Mouse (Mus musculus): ENCODE measurements around the gene Cfap97d2.

Gene Cfap97d2

DNA sequence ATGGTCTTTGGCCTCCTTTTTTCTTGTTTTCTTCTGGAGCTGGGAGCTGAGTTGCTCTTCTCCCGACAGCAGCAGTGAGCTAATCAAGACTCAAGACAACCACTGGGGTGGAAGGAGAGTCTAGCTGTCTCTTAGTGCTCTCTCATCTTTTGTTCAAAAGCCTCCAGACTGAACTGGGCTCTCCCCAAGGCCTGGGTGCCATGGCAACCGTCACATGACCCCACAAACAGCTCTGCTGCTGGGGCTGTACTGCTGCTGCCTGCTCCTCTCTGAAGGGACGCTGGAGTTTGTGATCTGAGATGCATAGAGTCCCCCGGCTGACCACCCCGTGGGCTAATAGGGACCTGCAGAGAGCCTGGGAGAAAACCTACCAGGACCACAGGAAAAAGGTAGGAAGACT lies at the start of gene Cfap97d2:
Gene Cfap97d2, plus strand, starts transcription at position 222 of the 400 bp plus-strand sequence.
- no peak for DNase-seq (ENCODE audit: low spot score in 2 of 2)

DNA sequence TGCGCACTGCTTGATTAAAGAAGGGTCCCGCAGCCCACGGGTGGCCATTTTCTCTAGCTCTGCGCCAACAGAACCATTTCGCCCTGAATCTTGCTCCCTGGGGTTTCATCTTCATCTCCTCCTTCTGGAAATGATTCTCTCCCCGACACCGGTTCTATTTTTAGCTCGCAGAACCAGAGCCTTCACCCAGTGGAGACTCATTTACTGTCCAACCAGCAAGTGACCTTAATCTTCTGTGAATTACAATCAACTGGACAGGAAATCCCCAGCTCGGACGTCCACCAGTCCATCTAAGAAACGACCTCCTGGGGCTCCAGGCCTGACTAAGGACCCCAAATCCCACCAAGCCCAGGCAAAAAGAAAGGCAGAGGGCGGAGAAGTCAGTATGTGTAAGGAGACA lies 48.2 kb upstream of the Cfap97d2 start:
- DNase-seq (ENCODE audit: low spot score in 2 of 2): no peak

DNA sequence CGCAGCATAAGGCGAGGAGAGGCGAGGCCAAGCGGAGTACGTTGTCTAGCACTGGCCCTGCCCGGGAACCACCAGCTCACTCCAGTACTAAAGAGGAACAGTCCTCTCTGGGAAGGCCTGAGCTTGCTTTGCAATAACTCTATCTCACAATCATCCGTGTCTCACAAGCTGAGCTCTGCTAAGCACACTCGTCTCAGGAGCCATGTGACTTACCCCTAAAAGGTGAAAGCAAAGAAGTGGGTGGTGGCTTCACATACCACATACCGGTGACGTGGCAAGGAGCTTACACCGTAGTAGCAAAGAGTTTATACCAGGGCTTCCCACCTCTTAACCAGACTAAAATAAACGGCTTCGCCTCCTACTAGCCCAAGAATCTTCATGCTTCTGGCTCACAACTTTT lies 45.4 kb upstream of the Cfap97d2 start:
- DNase-seq (ENCODE audit: low spot score in 2 of 2): no peak

DNA sequence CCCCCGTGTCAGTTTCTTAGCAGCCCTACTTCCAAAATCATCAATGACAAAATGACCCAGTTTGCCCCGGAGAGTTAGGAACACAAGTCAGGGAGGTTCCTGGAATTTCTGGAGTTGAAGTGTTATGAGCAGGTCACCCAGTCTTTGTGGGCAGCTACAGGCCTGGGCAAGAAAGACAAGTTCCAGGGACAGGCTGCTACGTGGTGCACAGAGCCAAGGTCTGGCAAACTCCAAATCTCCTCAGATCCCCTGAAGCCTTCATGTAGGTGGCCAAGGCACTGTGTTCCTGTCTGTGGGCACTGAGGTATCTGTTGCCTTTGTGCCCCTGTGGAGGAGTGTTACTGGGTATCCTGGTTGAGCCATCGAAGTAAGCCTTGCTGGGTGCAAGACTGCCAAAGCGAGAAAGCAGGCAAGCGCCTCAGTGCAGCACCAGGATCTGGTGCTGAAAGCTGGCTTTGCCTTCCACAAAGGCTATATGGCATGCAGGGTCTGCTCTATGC lies 40.9 kb upstream of the Cfap97d2 start:
- no peak for DNase-seq (ENCODE audit: low spot score in 2 of 2)

DNA sequence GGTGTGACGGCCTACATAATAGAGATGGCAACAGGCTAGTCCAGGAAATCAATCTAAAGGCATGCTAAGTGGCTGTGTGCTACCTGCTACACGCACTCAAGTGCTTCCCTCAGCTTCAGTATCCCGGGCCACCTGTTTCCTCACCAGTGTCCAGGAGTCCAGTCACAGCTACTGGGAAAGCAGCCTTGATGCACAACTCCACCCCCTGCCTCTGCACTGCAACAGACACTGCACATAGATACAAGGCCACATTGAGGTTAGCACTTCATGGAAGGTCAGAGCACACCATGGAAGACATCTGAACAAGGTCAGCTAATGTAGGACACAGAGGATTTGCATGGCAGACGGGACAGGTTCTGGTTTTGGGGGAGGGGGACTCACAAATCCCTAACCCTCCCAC lies 40.2 kb upstream of the Cfap97d2 start:
- DNase-seq (ENCODE audit: low spot score in 2 of 2): no peak

DNA sequence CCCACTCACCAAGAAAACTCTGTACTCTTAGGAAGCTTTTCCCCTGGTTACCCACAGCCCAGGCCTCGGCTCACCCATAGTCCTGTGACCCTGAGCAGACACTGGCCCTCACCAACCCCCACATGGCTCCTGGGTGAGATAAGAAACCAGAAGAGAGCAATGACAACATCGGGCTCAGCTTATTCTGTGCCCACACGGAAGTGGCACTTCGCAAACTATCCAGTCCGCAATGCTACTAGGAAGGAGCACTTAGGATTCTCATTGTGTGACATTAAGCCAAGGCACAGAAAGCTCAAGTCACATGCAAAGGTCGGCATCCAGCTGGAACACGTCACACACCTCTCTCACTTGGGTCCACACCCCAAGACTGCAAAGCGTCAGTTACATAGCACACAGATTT lies 39.7 kb upstream of the Cfap97d2 start:
- no peak for DNase-seq (ENCODE audit: low spot score in 2 of 2)

DNA sequence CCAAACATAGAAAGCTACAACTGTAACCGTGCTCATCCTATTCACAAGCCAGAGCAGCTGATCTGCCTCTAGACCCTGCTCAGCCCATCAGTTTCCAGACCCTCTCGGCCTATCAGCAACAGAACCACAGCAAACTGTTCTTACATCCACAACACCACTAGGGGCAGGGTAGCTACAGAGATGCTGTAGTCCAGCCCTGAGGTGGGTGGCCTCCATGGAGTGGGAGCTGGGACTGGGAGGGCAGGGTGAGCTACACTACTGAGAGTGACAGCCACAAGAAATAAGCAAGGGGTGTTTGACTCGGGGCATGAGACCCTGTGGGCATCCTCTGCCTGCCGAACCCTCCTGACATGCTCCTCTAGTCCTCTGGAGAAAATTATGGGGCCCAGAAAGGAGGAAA lies 37.8 kb upstream of the Cfap97d2 start:
- DNase-seq (ENCODE audit: low spot score in 2 of 2): no peak

DNA sequence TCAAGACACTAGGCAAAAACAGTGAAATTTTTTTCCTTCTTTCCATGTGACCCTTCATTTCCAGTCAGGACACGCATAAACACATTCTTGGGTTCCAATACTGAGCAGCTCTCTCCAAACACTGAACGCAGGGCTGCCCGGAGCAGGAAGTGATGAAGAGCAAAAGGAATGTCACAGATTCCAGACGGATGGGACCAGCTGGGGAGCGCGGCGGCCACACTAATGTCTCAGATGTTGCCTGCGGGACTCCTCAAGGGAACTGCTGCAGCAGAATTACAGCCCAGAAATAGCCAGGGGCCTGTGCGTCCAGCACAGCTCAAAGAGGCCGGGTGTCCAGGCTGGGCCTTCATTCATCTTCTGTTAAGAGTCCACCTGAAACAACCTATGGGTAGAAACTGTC lies 37.3 kb upstream of the Cfap97d2 start:
- DNase-seq (ENCODE audit: low spot score in 2 of 2): no peak

DNA sequence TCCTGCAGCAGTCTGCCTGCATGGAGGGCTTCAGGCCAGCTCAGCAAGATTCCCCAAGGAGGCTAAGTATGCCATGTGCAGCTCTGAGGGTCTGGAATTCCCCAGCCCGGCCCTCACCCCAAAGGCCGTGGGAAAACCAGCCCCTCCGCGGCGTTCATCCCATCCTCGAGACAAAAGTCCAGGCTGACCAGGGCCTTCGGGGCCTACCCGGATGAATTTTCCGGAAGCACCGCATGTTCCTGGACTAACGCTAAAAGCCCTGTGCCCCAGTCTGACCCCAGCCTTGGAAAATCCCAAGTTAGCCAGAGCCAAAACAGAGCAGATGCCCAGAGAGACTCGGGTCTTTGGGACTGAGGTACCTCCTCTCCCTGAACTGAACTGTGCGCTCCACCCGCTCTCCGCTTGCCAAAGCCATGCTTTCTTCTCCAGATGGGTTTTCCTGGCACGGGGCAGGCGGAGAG lies 35.6 kb upstream of the Cfap97d2 start:
- DNase-seq (ENCODE audit: low spot score in 2 of 2): no peak

DNA sequence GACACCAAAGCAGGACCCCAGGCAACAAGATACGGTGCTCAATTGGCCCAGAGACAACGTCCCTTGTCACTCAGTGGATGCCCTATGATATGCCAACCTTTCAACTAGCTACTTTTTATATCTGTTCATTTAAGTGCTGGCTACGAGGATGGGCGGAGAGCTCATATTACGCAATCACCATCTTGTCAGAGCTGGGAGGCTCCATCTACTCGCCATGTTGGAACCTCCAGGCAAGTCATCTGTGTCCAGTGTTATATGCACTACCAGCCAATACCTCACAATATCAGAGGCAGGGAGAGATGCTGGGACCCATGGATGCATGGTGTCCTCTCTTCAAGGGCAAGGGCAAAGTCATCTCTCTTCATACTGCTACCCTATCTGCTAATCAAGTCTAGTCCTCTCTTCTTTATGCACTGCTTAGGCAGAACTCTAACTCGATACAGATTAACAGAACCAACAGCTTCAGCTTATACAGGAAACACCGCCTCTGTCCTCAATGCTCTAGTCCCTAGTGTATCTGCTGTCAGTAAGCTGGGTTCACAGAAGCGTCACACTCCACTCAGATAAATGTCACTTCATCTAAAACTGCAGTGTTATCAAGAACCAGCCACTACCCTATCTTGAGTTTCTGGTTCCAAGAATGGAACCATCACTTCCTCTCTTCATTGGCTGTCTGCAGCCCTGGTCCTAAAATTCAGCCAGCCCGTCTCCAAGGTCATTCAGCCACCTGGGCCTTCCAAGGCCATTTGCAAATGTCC lies 34.3 kb upstream of the Cfap97d2 start:
- DNase-seq (ENCODE audit: low spot score in 2 of 2): no peak

DNA sequence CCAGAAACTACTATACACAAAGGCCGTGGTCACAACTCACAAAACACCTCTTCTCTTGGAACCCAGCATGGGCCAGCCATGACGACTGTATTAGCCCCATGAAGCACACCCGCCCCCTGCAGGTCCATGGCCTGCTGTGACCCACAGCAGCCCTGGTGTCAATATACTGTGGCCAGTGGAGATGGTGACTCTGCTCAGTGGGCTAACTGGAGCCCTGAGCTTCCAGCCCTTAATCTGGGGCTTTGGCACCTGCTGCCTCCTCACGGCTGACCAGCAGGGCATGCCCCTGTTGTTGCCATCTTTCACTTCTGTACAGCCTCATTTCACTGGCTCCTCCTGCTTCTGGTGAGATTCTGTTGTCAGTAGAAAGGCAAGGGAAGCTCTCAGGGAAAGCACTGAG lies 32.5 kb upstream of the Cfap97d2 start:
- no peak for DNase-seq (ENCODE audit: low spot score in 2 of 2)

DNA sequence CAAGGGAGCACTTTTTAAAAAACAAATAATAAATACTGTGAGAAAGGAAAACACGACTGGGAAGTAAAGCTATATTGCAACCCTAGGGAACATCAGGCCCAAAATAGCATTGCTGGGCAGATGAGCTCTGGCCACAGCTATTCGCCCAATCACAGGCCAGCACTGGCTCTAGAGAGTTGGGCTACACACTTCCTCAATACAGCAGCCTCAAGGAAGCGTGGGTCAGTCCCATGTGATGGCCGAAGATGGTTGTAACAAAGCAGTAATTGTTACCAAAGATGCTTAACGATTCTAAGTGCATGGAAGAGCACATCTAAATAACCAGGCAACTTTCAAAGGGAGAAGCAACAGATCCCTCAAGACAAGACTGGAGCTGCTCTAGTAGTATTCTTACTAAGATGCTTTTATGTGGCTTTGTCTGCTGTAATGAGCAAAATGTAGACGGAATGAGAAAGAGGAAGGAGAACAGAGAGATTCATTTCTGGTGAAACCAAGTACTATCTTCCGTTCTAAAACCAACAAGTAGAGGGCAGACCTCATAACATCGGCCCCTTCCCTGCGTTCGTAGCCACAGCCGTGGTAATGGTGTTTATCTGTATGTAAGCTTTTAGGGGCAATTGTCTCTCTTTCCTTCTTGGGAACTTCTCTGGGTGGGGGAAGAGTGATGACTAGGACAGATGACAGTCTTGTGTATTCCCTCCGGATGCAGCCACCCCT lies 31.2 kb upstream of the Cfap97d2 start:
- DNase-seq (ENCODE audit: low spot score in 2 of 2): no peak

DNA sequence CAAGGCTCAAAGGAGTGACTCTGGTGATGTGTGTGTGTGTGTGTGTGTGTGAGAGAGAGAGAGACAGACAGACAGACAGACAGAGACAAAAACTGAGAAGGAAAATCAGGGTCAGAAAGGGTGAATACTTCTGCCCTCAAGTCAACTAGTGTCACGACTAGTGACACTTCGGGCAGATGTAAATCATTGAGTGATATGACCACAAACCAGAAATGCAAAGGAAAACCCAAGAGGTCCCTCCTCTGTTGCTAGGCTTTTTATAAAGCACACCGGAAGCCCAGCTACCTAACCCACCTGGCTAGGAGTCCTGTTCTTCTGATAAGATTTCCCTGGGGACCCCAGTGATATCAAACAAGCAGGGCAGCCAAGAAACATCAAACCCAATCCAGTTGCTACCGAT lies 30.6 kb upstream of the Cfap97d2 start:
- DNase-seq (ENCODE audit: low spot score in 2 of 2): no peak

DNA sequence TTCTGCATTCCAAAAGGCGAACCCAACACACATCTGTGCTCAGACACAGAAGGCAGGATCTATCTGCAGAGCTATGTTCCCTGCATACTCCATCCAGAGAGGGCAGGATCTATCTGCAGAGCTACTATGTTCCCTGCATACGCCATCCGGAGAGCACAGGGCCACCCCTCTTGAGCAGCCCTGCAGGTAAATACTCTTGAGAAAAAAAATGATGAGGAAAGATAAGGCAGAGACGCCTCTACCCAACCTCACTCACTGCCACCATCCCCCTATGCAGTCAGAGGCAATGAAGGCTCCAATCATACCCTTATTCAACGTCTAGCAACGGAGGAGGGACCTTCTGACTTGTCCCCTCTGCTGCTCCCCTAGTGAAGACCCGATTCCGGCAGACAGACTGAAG lies 30.2 kb upstream of the Cfap97d2 start:
- DNase-seq (ENCODE audit: low spot score in 2 of 2): no peak

DNA sequence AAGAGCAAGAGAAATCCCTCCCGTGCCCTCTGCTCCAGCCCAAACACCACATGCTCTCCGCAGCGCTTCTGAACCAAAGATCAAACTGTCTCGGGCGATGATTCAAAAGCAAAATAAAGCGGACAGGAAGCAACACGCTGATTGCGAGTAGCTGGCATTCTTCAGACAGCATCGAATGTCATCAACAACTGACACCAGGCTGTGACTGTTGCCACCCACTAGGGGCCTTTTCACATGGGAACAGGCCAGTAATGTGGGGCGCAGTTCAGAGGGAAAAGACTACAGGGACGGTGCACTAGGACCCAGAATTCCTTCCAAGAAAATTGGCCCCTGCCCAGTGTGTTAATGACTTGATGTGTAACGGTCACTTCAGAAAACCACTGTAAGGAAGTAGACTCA lies 29.4 kb upstream of the Cfap97d2 start:
- peak; percentile 43 to 49 for DNase-seq (ENCODE audit: low spot score in 2 of 2)

DNA sequence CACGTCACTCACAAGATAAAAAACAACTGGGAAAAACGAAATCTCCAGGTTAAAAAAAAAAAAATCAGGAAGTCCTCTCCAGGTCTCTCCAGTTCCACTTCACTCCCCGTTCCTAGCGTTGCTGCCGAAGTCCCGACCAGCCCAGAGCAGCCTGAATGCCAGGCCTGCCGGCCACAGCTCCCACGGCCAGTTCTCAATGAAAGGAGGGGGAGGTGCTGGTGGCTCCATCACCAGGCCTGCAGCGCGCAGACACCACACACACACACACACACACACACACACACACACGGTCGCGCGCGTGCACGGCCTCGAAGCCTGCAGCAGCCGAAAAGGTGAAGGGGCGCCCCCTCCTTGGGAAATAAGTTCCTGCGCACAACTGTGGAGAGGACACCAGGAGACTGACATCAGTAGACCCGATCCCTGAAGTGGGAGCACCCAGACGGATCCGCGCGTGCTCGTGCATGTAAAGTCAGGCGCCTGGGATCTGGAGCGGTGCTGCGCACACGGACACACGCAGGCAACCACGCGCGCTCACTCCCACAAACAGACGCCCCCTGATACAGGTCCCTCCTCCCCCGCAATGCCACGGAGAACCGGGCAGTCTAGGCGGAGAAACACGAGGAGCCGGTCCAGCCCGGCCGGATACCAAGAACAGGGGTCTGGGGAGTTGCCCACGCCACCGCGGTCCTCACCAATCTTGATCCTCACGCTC lies 28.8 kb upstream of the Cfap97d2 start:
- peak in 1 of 2 experiments; percentile 39 for DNase-seq (ENCODE audit: low spot score in 2 of 2)

DNA sequence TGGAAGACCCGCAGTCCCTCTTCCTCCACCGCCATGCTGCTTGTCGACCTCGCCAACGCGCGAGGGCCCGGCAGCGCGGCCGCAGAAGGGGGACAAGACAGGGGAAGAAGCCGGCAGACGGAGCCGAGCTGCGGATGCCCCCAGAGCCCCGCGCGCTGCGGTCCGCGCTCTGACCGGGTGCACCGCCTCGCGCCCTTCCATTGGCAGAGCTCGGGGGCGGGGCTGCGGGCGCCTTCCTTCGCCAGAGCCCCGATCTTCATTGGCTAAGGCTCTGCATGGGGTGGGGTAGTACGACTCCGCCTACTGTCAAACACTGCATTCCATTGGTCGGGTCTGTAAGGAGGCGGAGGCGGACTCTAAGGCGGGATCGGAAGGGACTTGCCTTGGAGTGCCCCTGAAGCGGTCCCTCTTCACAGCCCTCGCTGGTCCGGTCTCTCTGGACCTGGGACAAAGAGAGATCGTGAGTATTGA lies 28.2 kb upstream of the Cfap97d2 start, which contains the start of gene Rasa3:
Gene Rasa3, minus strand, starts transcription at position 191 of the 471 bp plus-strand sequence.
- peak; percentile 85 to 93 for DNase-seq (ENCODE audit: low spot score in 2 of 2)

DNA sequence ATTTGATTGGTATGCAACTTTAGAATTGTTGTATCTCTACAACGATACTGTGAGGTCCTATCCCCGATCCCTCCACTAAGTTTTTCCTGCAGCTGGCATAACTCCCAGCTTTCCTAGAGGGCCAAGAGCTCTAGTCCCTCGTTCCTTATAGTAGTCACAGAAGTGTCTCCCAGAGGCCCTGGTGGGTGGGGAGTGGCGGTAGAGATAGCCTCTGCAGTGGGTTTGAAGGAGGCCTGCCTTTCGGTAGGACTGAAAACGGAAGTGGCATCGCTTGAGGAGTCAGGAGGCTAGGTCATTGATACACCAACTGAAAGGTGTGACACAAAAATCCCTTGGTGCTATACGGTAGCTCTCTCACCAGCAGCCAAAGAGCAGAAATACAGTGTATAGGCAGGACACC lies 27.5 kb upstream of the Cfap97d2 start:
- DNase-seq (ENCODE audit: low spot score in 2 of 2): no peak

DNA sequence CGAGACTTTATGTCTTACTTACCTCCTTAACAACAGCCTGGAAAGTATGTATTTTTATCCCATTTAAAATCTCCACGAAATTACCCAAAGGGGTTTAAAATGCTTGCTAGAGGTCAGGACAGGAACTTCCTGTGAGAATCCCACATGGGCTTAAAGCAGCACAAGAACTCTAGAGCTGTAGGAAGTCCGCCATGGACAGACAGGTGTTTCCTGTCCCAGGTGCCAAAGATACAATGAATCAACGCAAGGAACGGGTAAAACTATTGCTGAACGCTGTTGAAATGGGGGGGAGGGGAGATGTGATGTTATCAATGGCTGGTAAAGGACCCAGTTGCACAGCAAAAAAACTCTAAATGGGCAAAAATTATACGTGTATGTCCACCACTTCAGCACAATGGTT lies 21.6 kb upstream of the Cfap97d2 start:
- no peak for DNase-seq (ENCODE audit: low spot score in 2 of 2)

DNA sequence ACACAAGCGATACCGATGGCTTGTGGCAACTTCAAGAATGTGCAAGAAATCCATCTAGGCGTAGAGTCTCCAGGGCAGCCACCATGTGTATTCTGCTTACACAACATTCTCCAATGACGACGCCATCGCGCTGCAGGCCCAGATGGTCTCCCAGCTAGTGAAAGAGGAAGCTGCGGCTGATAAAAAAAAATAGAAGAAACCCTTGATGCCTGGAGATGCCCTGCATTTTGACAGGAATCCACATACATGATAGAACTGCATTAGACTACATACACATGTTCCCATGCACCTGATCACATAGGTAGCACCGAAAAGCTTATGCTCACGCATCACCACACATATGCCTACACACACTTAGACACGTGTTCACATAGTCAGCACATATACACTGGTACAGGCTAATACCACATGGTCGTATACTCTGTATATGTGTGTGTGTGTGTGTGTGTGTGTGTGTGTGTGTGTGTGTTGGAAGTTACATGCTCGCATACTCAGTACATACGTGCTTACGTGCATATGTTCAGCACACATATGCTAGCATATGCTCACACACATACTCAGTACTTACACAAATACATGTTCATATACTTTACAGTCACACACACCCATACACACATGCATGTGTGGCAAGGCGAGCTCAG lies 19.9 kb upstream of the Cfap97d2 start:
- no peak for DNase-seq (ENCODE audit: low spot score in 2 of 2)

DNA sequence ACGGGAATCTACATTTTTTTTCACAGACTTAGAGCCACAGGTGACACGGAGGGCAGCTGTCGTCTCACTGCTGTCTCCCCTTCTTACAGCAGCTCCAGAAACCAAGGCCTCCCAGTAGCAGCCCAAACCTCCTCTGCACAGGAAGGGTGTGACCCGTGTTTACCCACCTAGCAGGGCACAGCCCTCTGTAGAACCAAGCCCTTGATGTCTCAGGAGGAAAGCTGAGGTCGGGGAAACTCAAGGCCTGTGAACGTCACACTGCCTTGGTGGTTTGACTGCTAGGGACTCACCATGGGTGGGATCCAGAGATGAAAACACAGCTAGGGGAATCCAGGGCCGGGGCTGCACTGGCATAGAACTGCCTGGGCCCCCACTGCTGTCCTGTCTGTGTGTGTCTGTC lies 19.3 kb upstream of the Cfap97d2 start:
- DNase-seq (ENCODE audit: low spot score in 2 of 2): no peak

All from urinary bladder, adult 18-20 months (tissue).